Mouse (Mus musculus) E14TG2a.4 (cell line): ENCODE results near the gene Zc3hav1l.
A peak's percentile ranks its signal among the peaks of the same experiment; 100 is the strongest.

Source experiments
- H3K27me3 ChIP-seq: 2 replicates; pipeline ENCODE4 v1.6.1; 2014; ENCODE audit warnings: low read length, control low read depth; ENCODE audit not compliant: insufficient read depth
- H3K36me3 ChIP-seq: 2 replicates; pipeline ENCODE4 v1.6.1; 2014; ENCODE audit warnings: low read length, control low read depth; ENCODE audit not compliant: insufficient read depth
- H3K4me1 ChIP-seq: replicated peaks from 2 replicates; pipeline ENCODE4 v1.6.1; 2014; ENCODE audit warnings: low read depth, low read length, control low read depth
- H3K4me3 ChIP-seq: replicated peaks from 2 replicates; pipeline ENCODE4 v1.5.1; 2014; ENCODE audit warnings: mild to moderate bottlenecking, low read length
- H3K9me3 ChIP-seq: 2 replicates; pipeline ENCODE4 v1.6.1; 2014; ENCODE audit warnings: low read length, control low read depth
- CTCF ChIP-seq: conservative IDR thresholded peaks from 2 replicates; pipeline ENCODE4 v1.5.1; 2014; ENCODE audit warnings: low read length
- NANOG ChIP-seq: IDR thresholded peaks from 2 replicates; pipeline ENCODE4 v1.6.1; 2014; ENCODE audit warnings: borderline replicate concordance, low read length, mixed read lengths
- POU5F1 ChIP-seq: IDR thresholded peaks from 2 replicates; pipeline ENCODE4 v1.6.1; 2014; ENCODE audit warnings: low read length, borderline replicate concordance

Zc3hav1l gene

GRCm38 (mm10) chr6:38256793-38257192, 42.3 kb downstream of the Zc3hav1l start:
- TF ChIP-seq CTCF (no peak), POU5F1 (no peak), NANOG (no peak)
- no peaks in the 10 kb centered on the region; the same call in 1 of the 2 replicates for H3K9me3 ChIP-seq
- H3K4me3 ChIP-seq = no peak overlapping the region
- H3K4me1 ChIP-seq = peaks cover 22% of the 10 kb centered on the region
- no peaks in the 10 kb centered on the region for H3K36me3 ChIP-seq
- H3K27me3 ChIP-seq = peaks cover 52% of the 10 kb centered on the region

- Histone ChIP-seq H3K4me1 (peaks cover 32% of the 10 kb centered on the region), H3K36me3 (no peaks in the 10 kb centered on the region), H3K9me3 (no peaks in the 10 kb centered on the region), H3K4me3 (no peak overlapping the region), H3K27me3 (peaks cover 58% of the 10 kb centered on the region)
- TF ChIP-seq CTCF (no peak), NANOG (no peak), POU5F1 (no peak)
Measured at GRCm38 (mm10) chr6:38255794-38256193, 43.3 kb downstream of the Zc3hav1l start.

GRCm38 (mm10) chr6:38253736-38254641, 45.1 kb downstream of the Zc3hav1l start, which contains the start of gene D630045J12Rik:
TSS of gene D630045J12Rik (minus strand) at chr6:38254009.
- peak within 1 kb of the TSS; percentile 84 for H3K4me3 ChIP-seq
- peaks cover 40% of the 10 kb centered on the region for H3K4me1 ChIP-seq
- no peaks in the 10 kb centered on the region for H3K36me3 ChIP-seq
- H3K27me3 ChIP-seq = peaks cover 59% of the 10 kb centered on the region
- TF ChIP-seq CTCF (no peak), NANOG (no peak), POU5F1 (no peak)
- no peaks in the 10 kb centered on the region for H3K9me3 ChIP-seq

GRCm38 (mm10) chr6:38252766-38253735, 46.0 kb downstream of the Zc3hav1l start:
- H3K36me3 ChIP-seq = no peaks in the 10 kb centered on the region
- TF ChIP-seq NANOG (no peak), CTCF (no peak), POU5F1 (no peak)
- peak overlapping the region; percentile 84 for H3K4me3 ChIP-seq
- H3K9me3 ChIP-seq = no peaks in the 10 kb centered on the region
- H3K4me1 ChIP-seq = peaks cover 47% of the 10 kb centered on the region
- H3K27me3 ChIP-seq = peaks cover 59% of the 10 kb centered on the region

- H3K9me3 ChIP-seq = no peaks in the 10 kb centered on the region
- TF ChIP-seq NANOG (no peak), POU5F1 (no peak), CTCF (no peak)
- H3K4me3 ChIP-seq = peak overlapping the region; percentile 24; the same call in 1 of the 2 replicates
- H3K4me1 ChIP-seq = peaks cover 47% of the 10 kb centered on the region
- H3K36me3 ChIP-seq = no peaks in the 10 kb centered on the region
- peaks cover 55% of the 10 kb centered on the region for H3K27me3 ChIP-seq
Measured at GRCm38 (mm10) chr6:38252139-38252538, 46.9 kb downstream of the Zc3hav1l start.

- no peaks in the 10 kb centered on the region for H3K36me3 ChIP-seq
- peaks cover 47% of the 10 kb centered on the region for H3K4me1 ChIP-seq
- H3K4me3 ChIP-seq = 0 out of 2 replicates have a peak overlapping the region, but pooled peaks have one; percentile 13
- TF ChIP-seq NANOG = no peak
- no peak for TF ChIP-seq POU5F1
- no peak for TF ChIP-seq CTCF
- H3K27me3 ChIP-seq = peaks cover 49% of the 10 kb centered on the region
- H3K9me3 ChIP-seq = no peaks in the 10 kb centered on the region
Measured at GRCm38 (mm10) chr6:38251464-38251863, 47.6 kb downstream of the Zc3hav1l start.

- Histone ChIP-seq H3K9me3 (no peaks in the 10 kb centered on the region), H3K27me3 (peaks cover 14% of the 10 kb centered on the region), H3K36me3 (no peaks in the 10 kb centered on the region), H3K4me1 (peaks cover 30% of the 10 kb centered on the region), H3K4me3 (no peak overlapping the region)
- TF ChIP-seq NANOG (no peak), CTCF (no peak), POU5F1 (no peak)
Measured at GRCm38 (mm10) chr6:38247362-38247761, 51.7 kb downstream of the Zc3hav1l start.

GRCm38 (mm10) chr6:38244806-38245205, 54.3 kb downstream of the Zc3hav1l start:
- no peaks in the 10 kb centered on the region for H3K9me3 ChIP-seq
- no peak overlapping the region for H3K4me3 ChIP-seq
- no peaks in the 10 kb centered on the region for H3K27me3 ChIP-seq
- no peak for TF ChIP-seq NANOG
- no peak for TF ChIP-seq POU5F1
- no peak for TF ChIP-seq CTCF
- peaks cover 14% of the 10 kb centered on the region for H3K4me1 ChIP-seq
- no peaks in the 10 kb centered on the region for H3K36me3 ChIP-seq
